Mouse (Mus musculus) ES-E14 (cell line): Measurements from ENCODE around the gene Ctrl.

Experiments
- MAFK ChIP-seq: IDR thresholded peaks from 2 replicates; pipeline ENCODE4 v1.6.1; 2014; ENCODE audit warnings: mild to moderate bottlenecking, low read depth, low read length, inconsistent platforms; ENCODE audit not compliant: insufficient read depth
- ZNF384 ChIP-seq: IDR thresholded peaks from 2 replicates; pipeline ENCODE4 v1.6.1; 2012; ENCODE audit warnings: low read depth, low read length, inconsistent platforms

- no peak for TF ChIP-seq MAFK
- TF ChIP-seq ZNF384: no peak
Observed at GRCm38 (mm10) chr8:105930602-105931001, 3.1 kb downstream of the Ctrl start.
